Mouse (Mus musculus): ENCODE results near the gene Slc35a3.
"Not testable (repeated sequence)": the region's sequence is repeated elsewhere in the genome, so short reads cannot be mapped to it uniquely, and the experiment has no call there.

Gene Slc35a3

DNA sequence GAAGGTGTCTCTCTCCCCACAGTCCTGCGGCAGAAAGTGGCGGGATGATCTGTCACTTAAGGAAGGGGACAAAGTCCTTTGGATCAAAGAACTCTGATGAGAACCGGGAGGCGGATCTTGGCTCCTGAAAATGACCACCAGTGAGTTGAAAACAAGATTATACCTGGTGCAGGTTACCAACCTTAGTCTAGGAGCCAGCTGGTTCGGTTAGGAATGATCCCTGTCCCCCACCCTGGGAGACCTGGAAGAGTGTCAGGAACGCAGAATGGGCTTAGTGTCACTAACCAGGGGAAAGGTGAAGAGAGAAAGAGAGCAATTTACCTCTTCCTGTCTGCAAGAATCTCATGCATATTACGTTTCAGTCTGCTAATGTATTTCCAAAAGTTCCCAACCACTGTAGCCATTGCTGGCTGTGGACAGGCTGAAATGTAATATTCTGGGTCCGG, at the start of gene Slc35a3:
Gene Slc35a3 (minus strand): TSS at position 396 of the 446 bp plus-strand sequence.
- DNase-seq (ENCODE audit: low spot score in 2 of 2), result no peak

GRCm38 (mm10) chr3:116752818-116753217, 40.2 kb upstream of the Slc35a3 start:
- DNase-seq (ENCODE audit: low spot score in 2 of 2), result peak; percentile 13 to 23

- DNase-seq (ENCODE audit: low spot score in 2 of 2), result peak; percentile 24 to 46
These were observed 38.7 kb upstream of the Slc35a3 start for GRCm38 (mm10) chr3:116751191-116751860.

GRCm38 (mm10) chr3:116748391-116749170, 36.0 kb upstream of the Slc35a3 start:
- peak; percentile 16 to 35 for DNase-seq (ENCODE audit: low spot score in 2 of 2)

- DNase-seq (ENCODE audit: low spot score in 2 of 2), result not testable (repeated sequence)
These were observed 35.0 kb upstream of the Slc35a3 start for GRCm38 (mm10) chr3:116747648-116748047.

- no peak for DNase-seq (ENCODE audit: low spot score in 2 of 2)
These were observed 28.3 kb upstream of the Slc35a3 start for GRCm38 (mm10) chr3:116740963-116741362.

GRCm38 (mm10) chr3:116740106-116740505, 27.5 kb upstream of the Slc35a3 start:
- no peak for DNase-seq (ENCODE audit: low spot score in 2 of 2)

- DNase-seq (ENCODE audit: low spot score in 2 of 2), result peak in 1 of 2 experiments; percentile 16
These were observed 24.7 kb upstream of the Slc35a3 start for GRCm38 (mm10) chr3:116737326-116737731.

- no peak for DNase-seq (ENCODE audit: low spot score in 2 of 2)
These were observed 17.0 kb upstream of the Slc35a3 start for GRCm38 (mm10) chr3:116729483-116730174.

DNA sequence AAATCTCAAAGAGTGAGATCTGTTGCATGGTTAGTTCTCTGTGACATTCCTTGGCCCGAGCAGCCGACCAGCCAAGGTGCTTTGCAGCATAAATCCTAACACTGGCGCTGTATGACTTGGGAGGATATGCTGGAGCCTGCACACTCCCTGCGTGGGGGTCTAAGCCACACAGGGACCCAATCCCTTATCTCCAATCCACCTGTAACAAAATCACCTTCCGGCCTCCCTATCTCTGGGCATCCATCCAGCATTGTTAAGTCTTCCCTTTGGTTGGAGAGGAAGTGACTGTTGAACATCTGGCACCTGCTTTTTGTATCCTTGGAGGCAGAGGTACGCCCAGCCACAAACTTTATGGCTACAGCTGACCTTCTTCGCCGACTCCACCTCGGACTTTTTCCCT, 14.2 kb upstream of the Slc35a3 start:
- no peak for DNase-seq (ENCODE audit: low spot score in 2 of 2)

DNA sequence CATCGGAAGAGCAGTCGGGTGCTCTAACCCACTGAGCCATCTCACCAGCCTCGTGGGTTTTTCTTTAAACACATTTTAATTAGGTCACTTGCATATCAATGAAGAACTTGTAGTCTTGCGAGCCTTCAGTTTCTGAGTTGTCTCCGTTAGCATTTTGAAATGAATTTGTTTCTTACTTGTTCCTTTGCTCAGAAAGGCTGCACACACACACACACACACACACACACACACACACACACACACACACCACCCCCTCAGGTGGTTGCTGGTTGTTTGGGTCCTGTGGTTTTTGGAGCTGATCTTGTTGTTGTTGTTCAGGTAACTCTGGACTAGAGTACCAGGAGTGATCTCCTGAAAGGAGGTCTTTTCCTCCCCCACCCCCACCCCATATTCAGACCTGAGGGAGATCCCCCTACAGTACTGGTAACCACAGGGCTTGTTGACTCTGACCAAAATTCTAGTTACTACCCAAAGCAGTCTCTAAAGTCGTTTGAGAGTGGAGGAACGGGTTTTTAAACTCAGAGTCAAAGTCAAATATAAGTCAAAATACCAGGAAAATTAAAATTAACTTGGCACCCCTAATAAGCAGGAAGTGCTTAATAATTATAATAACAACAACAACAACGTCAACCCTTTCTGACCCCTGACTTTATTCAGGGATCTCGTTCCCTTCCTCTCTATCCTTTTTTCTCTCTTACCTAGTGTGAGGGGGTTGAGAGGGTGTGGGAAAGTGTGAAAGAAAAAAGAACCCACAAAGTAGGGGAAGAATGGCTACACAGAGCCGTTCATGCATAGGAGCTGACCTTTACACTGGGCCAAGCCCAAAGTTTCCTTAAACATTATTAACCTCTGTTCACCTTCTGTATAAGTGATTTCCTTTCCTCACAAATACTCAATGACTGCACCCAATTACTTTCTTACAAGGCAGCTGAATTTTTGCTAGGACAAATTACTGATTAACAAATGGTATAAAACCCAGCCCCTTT, 11.2 kb upstream of the Slc35a3 start:
- DNase-seq (ENCODE audit: low spot score in 2 of 2), result no peak

- no peak for DNase-seq (ENCODE audit: low spot score in 2 of 2)
These were observed 10.3 kb upstream of the Slc35a3 start for GRCm38 (mm10) chr3:116722980-116723379.

GRCm38 (mm10) chr3:116718951-116719350, 6.3 kb upstream of the Slc35a3 start:
- no peak for DNase-seq (ENCODE audit: low spot score in 2 of 2)

DNA sequence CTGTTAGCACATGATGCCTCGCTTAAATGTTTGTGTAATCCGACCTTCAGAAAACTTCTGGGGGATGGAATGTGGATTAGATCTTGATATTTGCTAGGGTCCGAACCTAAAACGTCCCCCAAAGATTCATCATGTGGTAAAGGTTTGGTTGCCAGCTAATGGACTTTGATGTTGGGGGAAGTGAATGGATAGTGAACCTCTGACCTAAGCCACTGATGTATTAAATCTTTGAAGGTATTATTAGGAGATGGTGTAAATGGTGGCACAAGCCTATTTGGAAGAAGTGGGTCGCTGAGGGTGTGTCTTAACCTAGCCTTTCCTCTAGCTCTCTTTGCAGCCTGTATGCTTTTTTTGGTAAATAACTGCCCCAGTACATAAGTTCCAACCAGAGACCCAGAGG, 400 bp upstream of the Slc35a3 start:
- no peak for DNase-seq (ENCODE audit: low spot score in 2 of 2)

DNA sequence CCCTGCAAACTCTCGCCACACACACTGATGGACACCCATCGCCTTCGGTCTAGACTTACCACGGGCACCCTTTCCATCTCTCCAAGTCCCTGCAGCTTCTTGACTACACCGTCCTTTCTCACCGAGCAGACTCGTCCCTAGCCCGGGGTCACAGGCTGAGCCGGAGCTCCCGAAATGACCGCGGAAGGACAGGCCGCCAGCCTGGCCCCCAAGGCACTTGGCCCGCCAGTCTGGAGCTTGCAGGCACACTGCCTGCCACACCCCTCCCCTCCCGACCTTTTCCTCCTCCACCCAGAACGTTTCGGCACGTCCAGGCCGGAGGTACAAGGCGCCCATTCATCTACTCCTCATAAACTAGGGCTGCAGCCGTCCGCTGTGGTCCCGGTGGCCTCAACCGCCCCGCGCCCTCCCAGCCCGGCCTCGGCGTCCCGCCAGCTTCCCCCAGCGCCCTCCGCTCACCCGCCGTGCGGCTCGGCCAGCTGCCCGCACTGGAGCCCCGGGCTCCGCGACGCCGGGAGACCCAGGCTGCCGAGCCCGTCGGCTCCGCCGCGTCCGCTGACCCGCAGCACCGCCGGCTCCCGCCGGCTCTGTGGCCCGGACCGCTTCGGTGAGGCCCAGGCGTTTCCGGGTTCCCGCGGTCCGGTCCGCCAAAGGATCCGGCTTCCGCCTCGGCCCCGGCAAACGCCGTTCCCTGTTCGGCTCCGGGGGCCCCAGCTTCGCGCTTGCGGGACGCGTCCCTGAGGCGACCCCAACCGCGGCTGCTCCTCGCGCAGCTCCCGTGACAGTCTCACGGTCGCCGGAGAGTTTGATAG, 801 bp downstream of the Slc35a3 start:
- peak; percentile 74 to 81 for DNase-seq (ENCODE audit: low spot score in 2 of 2)

- no peak for DNase-seq (ENCODE audit: low spot score in 2 of 2)
These were observed 1.7 kb downstream of the Slc35a3 start for GRCm38 (mm10) chr3:116710941-116711340.

DNA sequence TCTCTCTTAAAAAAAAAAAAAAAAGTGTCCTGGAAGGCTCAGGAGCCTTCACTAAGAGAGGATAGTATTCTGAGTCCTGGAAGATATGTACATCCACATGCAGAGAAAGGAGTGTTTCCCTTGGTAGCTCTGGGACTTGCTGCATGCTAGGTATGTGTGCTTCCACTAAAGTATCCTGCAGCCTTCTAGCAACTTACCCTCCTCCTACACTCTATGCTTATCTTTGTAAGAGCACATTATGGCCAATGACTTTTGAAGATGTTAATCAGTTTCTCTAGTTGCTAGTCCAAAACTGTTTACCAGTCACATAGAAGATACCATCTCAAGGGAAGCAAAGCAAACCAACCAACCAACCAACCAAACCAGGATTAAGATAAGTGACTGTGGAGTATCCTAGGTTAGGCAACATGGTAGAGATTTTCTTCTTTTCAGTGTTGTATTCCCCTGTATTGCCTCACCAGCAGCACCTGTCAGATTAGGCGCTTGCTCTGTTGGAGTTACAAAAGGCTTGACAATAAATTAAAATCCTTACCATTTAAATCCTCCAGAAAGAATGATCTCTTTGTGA, 6.9 kb downstream of the Slc35a3 start:
- DNase-seq (ENCODE audit: low spot score in 2 of 2), result no peak

DNA sequence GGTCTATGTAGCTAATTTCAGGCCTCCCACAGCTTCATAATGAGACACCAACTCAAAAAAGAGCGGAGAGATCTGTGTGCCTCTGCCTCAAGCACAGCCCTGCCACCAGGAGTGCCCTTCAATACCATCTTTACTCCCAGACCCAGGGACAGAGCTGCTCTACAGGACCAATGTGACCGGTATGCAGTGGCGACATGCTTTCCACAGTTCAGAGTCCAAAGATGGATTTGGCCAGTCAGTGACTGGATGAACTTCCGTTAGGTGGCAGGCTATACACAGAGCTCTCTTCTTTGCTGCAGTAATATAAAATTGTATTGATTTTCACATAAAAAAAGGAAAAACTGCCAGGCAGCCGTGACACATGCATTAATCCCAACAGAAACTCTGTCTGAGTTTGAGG, 8.8 kb downstream of the Slc35a3 start:
- no peak for DNase-seq (ENCODE audit: low spot score in 2 of 2)

- no peak for DNase-seq (ENCODE audit: low spot score in 2 of 2)
These were observed 9.9 kb downstream of the Slc35a3 start for GRCm38 (mm10) chr3:116702647-116703272.

DNA sequence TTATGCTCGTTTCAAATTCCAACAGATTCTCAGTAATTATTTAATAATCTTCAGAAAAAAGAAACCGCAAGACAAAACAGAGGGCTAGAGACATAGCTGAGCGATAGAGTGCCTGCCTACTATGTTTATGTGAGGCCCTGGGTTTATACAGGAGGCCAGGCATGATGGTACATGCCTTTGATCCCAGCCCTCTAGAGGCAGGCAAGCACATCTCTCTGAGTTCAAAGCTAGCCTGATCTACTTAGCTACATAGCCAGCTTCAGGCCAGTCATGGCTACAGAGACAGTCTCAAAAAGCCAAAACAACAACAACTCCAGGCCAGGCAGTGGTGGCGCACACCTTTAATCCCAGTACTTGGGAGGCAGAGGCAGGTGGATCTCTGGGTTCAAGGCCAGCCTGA, 11.0 kb downstream of the Slc35a3 start:
- DNase-seq (ENCODE audit: low spot score in 2 of 2), result no peak
